Mouse (Mus musculus) spleen, adult 2 months (tissue): ENCODE results near the gene Fnbp1. TPM values are rescaled to one million over a fixed set of nuclear protein-coding genes. Genes with fewer than 3 reads are reported as not detected.

Source experiments
- DNase-seq, 2 experiments: peaks; one replicate each; pipeline versions ENCODE4 v3.0.0 to v3.0.0-alpha.2; 2012 to 2021; ENCODE audit warnings: low spot score in 2 of 2, low read depth in 1 of 2
- H3K27ac ChIP-seq: fragments of 200-500 bp; 2 replicates; pipeline ENCODE4 v1.5.1; 2012; ENCODE audit warnings: low read length, inconsistent platforms; ENCODE audit not compliant: insufficient read depth
- H3K27me3 ChIP-seq: fragments of 200-500 bp; 2 replicates; pipeline ENCODE4 v1.6.1; 2012; ENCODE audit warnings: mild to moderate bottlenecking, moderate library complexity, low read length, inconsistent platforms; ENCODE audit not compliant: control insufficient read depth, insufficient read depth
- H3K36me3 ChIP-seq: fragments of 200-500 bp; 2 replicates; pipeline ENCODE4 v1.6.1; 2012; ENCODE audit warnings: mild to moderate bottlenecking, low read length, inconsistent platforms; ENCODE audit not compliant: control insufficient read depth, insufficient read depth
- H3K4me1 ChIP-seq: fragments of 200-500 bp; 2 replicates; pipeline ENCODE4 v1.6.1; 2011; ENCODE audit warnings: inconsistent platforms; ENCODE audit not compliant: control insufficient read depth, insufficient read depth, insufficient read length
- H3K4me3 ChIP-seq: fragments of 200-500 bp; 2 replicates; pipeline ENCODE4 v1.5.1; 2011; ENCODE audit warnings: mild to moderate bottlenecking, inconsistent platforms; ENCODE audit not compliant: insufficient read depth, insufficient read length; ENCODE audit errors: extremely low read depth
- CTCF ChIP-seq: fragments of 200-500 bp; IDR thresholded peaks from 2 replicates; pipeline ENCODE4 v1.5.1; 2011; ENCODE audit warnings: mild to moderate bottlenecking, inconsistent platforms; ENCODE audit not compliant: insufficient read depth, insufficient read length, insufficient replicate concordance; ENCODE audit errors: extremely low read depth
- POLR2A ChIP-seq: fragments of 200-500 bp; IDR thresholded peaks from 2 replicates; pipeline ENCODE4 v1.6.1; 2011; ENCODE audit warnings: low read depth, low read length, inconsistent platforms
- WGBS: fragments of 180-500 bp; shearing (Covaris S2); methylation state at CpG from one replicate; pipeline ENCODE4 v1.1.7; 2018; 5-methylcytosine and 5-hydroxymethylcytosine counted together
- polyA plus RNA-seq: library from polyadenylated mRNA; depleted of rRNA; stranded (reverse); fragments of >200 nt; gene quantifications from 2 replicates; pipeline ENCODE4 v1.2.3, GENCODE M21; 2012

The Fnbp1 gene
- polyA plus RNA-seq, 1 experiment: 78.7 TPM

- H3K27me3 ChIP-seq: no peaks in the 10 kb centered on the region
- TF ChIP-seq POLR2A (no peak), CTCF (no peak)
- H3K27ac ChIP-seq: peak overlapping the region; percentile 98
- H3K4me3 ChIP-seq: peak overlapping the region; percentile 54; the same call in 1 of the 2 replicates
- 10% methylated on average over 10 of the region's 10 CpGs for WGBS
- peaks cover 12% of the 10 kb centered on the region; the same call in 1 of the 2 replicates for H3K4me1 ChIP-seq
- peaks cover 11% of the 10 kb centered on the region for H3K36me3 ChIP-seq
- peak; percentile 38 to 69 for DNase-seq
Measured at GRCm38 (mm10) chr2:31061868-31062628, 79.8 kb downstream of the Fnbp1 start.

DNA sequence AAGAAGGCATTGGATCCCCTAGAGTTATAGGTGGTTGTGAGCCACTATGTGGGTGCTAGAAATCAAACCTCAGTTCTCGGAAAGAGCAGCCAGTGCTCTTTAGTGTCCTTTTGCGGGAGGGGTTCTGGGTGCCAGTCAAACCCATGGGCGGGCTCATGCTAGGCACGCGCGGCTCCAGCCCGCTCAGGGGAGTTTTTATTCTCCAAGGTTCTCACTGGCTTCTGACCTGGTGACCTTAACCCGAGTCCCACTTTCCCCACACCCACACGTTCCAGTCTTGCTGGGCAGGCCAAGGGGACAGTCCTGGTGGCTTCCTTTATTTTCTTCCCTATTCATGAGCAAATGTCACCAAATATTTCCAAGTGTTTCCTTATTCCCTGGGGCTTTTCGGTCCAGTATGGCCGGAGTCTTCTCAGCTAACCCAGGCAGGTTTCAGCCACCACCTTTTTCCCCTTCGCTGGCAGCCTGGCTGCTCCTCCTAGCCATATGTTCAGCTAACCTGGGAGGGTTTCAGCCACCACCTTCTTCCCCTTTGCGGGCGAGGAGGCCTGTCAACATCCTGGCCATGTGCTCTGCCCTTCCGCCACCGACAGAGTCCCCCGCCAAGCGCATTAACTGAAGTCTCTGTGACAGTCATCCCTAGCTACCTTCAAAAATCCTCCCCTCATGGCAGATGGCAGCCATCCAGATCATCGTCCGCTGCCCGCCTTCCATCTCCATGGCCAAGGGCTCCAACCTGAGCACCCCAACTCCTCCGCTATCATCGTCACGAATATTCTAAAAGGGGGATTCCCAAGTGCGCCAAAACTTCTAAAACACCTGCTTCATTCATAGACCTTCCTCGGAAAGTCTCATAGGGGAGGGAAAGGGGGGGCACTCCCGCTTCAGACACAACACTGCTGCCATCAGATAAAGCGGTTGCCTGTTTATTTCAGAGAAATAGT is 80.7 kb downstream of the Fnbp1 start:
- 7% methylated on average over 28 of the region's 28 CpGs for WGBS
- peak overlapping the region; percentile 54 for H3K4me3 ChIP-seq
- H3K27ac ChIP-seq: peak overlapping the region; percentile 98
- DNase-seq: peak; percentile 79 to 82
- H3K4me1 ChIP-seq: peaks cover 12% of the 10 kb centered on the region; the same call in 1 of the 2 replicates
- peaks cover 18% of the 10 kb centered on the region for H3K36me3 ChIP-seq
- peak; percentile 47 for TF ChIP-seq POLR2A
- no peak for TF ChIP-seq CTCF
- H3K27me3 ChIP-seq: no peaks in the 10 kb centered on the region

GRCm38 (mm10) chr2:31060271-31060670 is 81.5 kb downstream of the Fnbp1 start:
- DNase-seq: no peak
- TF ChIP-seq CTCF (no peak), POLR2A (no peak)
- peak overlapping the region; percentile 98 for H3K27ac ChIP-seq
- H3K36me3 ChIP-seq: peaks cover 24% of the 10 kb centered on the region
- H3K4me1 ChIP-seq: peaks cover 12% of the 10 kb centered on the region; the same call in 1 of the 2 replicates
- no peaks in the 10 kb centered on the region for H3K27me3 ChIP-seq
- WGBS: 47% methylated on average over 1 of the region's 1 CpGs
- peak overlapping the region; percentile 50 for H3K4me3 ChIP-seq

- TF ChIP-seq POLR2A (no peak), CTCF (no peak)
- peaks cover 35% of the 10 kb centered on the region for H3K36me3 ChIP-seq
Measured at GRCm38 (mm10) chr2:31058443-31058842, 83.4 kb downstream of the Fnbp1 start.

GRCm38 (mm10) chr2:31057549-31058177 is 84.1 kb downstream of the Fnbp1 start:
- Histone ChIP-seq H3K27ac (no peak overlapping the region), H3K4me3 (no peak overlapping the region), H3K4me1 (peaks cover 7% of the 10 kb centered on the region; the same call in 1 of the 2 replicates), H3K36me3 (peaks cover 40% of the 10 kb centered on the region), H3K27me3 (no peaks in the 10 kb centered on the region)
- WGBS: 90% methylated on average over 6 of the region's 6 CpGs
- TF ChIP-seq CTCF: no peak
- no peak for TF ChIP-seq POLR2A
- DNase-seq: no peak

More at GRCm38 (mm10) chr2:31058443-31058842, 83.4 kb downstream of the Fnbp1 start:
- WGBS: 70% methylated on average over 4 of the region's 4 CpGs
- Histone ChIP-seq H3K27me3 (no peaks in the 10 kb centered on the region), H3K4me1 (peaks cover 12% of the 10 kb centered on the region; the same call in 1 of the 2 replicates), H3K4me3 (no peak overlapping the region), H3K27ac (0 out of 2 replicates have a peak overlapping the region, but pooled peaks have one; percentile 18)
- no peak for DNase-seq

GRCm38 (mm10) chr2:31056070-31056469 is 85.7 kb downstream of the Fnbp1 start:
- TF ChIP-seq POLR2A (no peak), CTCF (no peak)
- Histone ChIP-seq H3K27ac (no peak overlapping the region), H3K27me3 (no peaks in the 10 kb centered on the region), H3K4me1 (no peaks in the 10 kb centered on the region), H3K36me3 (peaks cover 43% of the 10 kb centered on the region), H3K4me3 (no peak overlapping the region)
- 93% methylated on average over 3 of the region's 3 CpGs for WGBS
- DNase-seq: no peak
